Mouse (Mus musculus) adipocyte (in vitro differentiated cells): ENCODE data around the gene Hist2h2be.
"Not testable (repeated sequence)": the region's sequence is repeated elsewhere in the genome, so short reads cannot be mapped to it uniquely, and the experiment has no call there.

ENCODE experiments used
- DNase-seq: peaks from one replicate; pipeline ENCODE4 v3.0.0-alpha.2; 2016; ENCODE audit warnings: low spot score

The Hist2h2be gene

DNA sequence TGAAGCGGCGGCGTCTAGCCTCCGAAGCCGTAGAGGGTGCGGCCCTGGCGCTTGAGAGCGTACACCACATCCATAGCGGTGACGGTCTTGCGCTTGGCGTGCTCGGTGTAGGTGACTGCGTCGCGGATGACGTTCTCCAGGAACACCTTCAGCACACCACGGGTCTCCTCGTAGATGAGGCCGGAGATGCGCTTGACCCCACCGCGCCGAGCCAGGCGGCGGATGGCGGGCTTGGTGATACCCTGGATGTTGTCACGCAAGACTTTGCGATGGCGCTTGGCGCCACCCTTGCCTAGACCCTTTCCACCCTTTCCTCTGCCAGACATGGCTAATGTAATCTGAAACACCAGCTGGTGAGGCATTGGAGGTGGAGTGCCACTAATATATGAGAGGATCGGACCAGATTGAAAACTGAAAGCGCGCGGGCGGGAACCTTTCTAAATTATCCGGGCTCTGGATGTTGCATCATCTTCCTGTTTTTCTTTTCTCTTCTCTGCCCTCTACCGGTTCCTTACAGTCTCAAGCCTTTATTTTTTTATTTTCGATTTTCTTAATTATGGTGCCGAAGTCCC lies 42.1 kb downstream of the Hist2h2be start, which contains the start of gene Hist2h4:
Gene Hist2h4, minus strand, starts transcription at position 333 of the 572 bp plus-strand sequence.
- peak; percentile 99 for DNase-seq

DNA sequence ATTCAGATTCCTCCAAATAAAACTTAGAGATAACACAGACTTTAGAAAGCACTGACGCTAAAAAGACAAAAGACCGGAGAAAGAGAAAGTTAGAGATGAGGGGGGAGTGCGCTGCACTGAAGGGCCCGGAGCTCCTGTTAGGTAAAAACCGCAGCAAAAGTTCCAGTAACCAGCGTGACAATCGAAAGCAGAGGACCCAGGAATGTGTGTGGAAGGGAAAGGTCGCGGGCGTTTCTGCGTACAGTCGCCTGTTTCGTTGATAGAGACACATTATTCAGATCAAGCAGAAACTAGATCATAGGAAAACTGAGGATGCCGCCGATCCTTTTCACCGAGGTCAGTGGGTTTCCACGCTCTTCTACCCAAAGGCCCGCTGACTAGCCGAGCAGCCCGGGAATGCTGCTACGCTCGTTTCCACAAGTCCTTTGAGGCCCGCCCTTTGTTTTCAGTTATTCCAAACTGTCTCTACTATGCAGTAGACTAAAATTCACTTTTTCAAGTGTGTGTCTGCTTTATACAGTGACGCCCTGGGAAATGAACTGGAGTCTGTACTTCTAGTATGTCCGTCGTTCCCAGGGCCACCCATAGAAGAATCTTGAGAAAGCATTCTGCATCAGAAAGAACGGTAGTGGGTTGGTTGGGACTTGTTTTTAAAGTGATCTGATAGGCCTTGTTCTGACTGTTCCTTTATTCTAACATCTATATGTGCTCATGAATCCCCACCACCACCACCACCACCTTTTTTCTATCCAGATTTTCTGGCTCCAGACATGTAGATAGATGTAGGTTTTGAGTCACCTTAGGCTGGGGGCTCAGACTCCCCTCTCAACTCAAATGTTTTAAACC lies 42.9 kb downstream of the Hist2h2be start:
- peak; percentile 83 for DNase-seq

GRCm38 (mm10) chr3:96264404-96264949 lies 43.6 kb downstream of the Hist2h2be start:
- DNase-seq, result no peak

DNA sequence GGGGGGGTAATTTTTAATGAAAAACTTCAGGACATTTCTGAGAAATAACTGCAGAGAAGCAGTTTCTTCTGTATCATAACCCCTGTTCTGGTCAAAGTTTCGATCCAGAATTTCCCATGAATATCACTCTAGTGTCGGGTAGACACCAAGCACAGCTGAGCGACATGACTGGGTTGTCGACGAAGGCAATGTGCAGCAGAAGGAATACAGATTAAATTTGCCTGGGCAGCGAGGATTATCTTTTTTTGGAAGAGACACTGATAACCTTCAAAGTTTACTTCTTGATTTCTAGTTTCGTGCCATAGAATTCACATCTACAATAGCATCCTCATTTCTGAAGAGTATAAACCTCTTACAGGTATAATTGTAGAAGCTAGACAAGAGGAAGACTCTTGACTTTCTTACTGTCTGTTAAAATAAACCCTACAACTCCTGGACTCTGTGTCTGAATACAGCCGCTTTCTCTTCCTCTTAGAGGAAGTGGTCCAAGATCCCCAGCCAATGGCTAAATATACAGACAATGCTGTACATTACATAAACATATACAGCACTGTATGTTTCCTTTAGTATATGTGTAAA lies 45.3 kb downstream of the Hist2h2be start:
- DNase-seq, result no peak

DNA sequence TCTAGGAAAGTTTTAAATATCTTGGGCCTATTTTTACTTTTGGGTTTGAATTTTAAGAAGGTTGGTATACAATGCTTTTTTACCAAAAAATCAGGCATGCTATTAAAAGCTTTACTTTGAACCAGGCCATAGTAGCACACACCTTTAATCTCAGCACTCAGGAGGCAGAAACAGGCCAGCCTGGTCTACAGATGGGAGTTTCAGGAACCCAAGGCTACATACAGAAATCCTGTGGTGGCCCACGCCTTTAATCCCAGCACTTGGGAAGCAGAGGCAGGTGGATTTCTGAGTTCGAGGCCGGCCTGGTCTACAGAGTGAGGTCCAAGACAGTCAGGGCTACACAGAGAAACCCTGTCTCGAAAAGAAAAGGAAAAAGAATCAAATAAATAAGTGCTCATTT lies 46.6 kb downstream of the Hist2h2be start:
- DNase-seq, result no peak

DNA sequence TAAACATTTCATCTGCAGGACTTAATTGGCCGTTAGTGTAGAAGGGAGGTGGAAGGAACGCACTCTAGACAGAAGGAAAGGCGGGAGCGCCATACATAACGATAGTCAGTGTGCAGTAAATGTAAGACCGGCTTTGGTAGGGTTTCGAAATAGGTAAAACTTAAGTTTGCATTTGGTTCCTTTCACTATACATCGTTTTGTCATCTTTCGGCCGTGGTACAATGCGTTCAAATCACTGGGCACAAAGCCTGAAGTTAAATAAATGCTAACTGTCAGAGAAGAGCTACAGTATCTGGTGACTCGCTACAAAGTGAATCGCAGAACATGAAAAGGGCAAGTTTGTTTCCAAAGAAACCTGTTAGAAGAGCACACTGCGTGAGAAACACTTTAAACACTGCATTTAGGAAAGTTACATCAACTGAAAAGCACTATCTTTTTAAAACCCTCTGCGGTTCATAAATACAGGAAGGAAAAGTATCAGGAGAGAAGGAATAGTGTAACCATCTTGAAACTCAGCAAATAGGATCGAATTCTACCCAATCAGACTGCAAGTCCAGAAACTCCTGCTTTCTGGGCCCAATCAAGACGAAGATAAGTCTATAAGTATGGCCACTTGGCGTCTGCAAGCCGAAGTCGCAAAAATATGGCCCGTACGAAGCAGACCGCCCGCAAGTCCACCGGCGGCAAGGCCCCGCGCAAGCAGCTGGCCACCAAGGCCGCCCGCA lies 47.3 kb downstream of the Hist2h2be start, which contains the start of gene Hist2h3b:
Gene Hist2h3b, plus strand, starts transcription at position 604 of the 725 bp plus-strand sequence.
- peak; percentile 90 for DNase-seq

DNA sequence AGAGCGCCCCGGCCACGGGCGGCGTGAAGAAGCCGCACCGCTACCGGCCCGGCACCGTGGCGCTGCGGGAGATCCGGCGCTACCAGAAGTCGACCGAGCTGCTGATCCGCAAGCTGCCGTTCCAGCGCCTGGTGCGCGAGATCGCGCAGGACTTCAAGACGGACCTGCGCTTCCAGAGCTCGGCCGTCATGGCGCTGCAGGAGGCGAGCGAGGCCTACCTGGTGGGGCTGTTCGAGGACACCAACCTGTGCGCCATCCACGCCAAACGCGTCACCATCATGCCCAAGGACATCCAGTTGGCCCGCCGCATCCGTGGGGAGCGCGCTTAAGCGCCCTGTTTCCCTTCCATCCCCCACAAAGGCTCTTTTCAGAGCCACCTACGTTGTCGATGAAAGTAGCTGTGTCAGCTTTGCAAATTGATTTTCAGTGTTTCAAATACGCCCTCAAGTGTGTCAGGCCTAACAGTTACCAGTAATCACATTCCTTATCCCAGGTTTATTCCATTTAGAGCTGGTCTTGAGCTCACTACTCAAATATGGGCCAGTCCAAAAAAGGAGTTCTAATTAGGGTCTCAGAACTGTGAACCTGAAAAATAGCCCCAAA lies 48.0 kb downstream of the Hist2h2be start:
- DNase-seq, result not testable (repeated sequence)

DNA sequence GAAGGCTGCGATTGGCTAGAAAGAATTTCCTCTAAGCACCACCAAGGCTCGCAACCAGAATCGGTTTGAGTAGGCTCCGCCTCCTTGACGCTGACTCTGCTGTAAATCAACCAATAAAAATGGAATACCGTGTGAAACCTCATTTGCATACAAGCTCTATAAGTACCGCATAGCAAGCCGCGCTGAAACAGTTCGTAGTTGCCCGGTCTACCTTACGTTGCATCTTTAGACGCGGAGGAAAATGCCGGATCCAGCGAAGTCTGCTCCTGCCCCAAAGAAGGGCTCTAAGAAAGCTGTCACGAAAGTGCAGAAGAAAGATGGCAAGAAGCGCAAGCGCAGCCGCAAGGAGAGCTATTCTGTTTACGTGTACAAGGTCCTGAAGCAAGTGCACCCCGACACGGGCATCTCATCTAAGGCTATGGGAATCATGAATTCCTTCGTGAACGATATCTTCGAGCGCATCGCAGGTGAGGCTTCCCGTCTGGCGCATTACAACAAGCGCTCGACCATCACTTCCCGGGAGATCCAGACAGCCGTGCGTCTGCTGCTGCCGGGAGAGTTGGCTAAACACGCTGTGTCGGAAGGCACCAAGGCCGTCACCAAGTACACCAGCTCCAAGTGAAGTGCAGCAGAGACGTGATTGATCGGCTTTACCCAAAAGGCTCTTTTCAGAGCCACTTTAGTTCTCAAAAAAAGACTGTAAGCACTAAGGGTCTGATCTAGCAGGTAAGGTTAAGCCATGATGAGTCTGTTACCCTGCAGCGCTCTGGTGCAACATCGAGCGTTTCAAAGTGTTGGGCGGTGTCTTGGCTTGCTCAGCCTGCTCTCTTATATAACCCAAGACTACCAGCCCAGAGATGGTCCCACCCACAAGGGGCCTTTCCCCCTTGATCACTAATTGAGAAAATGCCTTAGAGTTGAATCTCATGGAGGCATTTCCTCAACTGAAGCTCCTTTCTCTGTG lies 48.9 kb downstream of the Hist2h2be start, which contains the start of gene Hist2h2bb:
Gene Hist2h2bb, plus strand, starts transcription at position 242 of the 964 bp plus-strand sequence.
- peak; percentile 98 for DNase-seq
